Mouse (Mus musculus) liver, postnatal 0 days (tissue): ENCODE results near the gene Sergef.

Experiments
- CTCF ChIP-seq: sonication (generic); IDR thresholded peaks from 2 replicates; pipeline ENCODE4 v1.5.1; 2016; ENCODE audit warnings: antibody characterized with exemption, low read depth
- EP300 ChIP-seq: IDR thresholded peaks from 2 replicates; pipeline ENCODE4 v1.6.1; 2016; ENCODE audit warnings: antibody characterized with exemption, low read depth, mild to moderate bottlenecking

GRCm38 (mm10) chr7:46534767-46535428 is 104.7 kb downstream of the Sergef start:
- no peak for TF ChIP-seq CTCF
- no peak for TF ChIP-seq EP300
